Mouse (Mus musculus): Measurements from ENCODE around the gene Ltbr. TPM values are rescaled to one million over a fixed set of nuclear protein-coding genes. Genes with fewer than 3 reads are reported as not detected.

Ltbr gene
- total and polyA plus RNA-seq, 3 experiments = not detected

- peaks cover 26% of the 10 kb centered on the region for H3K27me3 ChIP-seq (replicated peaks)
- H3K4me2 ChIP-seq (ENCODE audit: insufficient read depth, low read depth, poor library complexity, severe bottlenecking) = peak overlapping the region; percentile 81
- TF ChIP-seq ETS1 (conservative IDR thresholded peaks at IDR 0.05; ENCODE audit: low read depth, low read length) (peak; percentile 37; the same call in 1 of the 2 replicates), MAFK (IDR thresholded peaks at IDR 0.05; ENCODE audit: insufficient replicate concordance, low read length) (no peak)
- DNase-seq (ENCODE audit: extremely low read depth) = peak; percentile 45
- no peaks in the 10 kb centered on the region for H3K79me2 ChIP-seq (replicated peaks; ENCODE audit: control insufficient read depth, extremely low read depth, insufficient read depth, poor library complexity, severe bottlenecking)
- H3K36me3 ChIP-seq (replicated peaks in 1 of 2; ENCODE audit: control insufficient read depth in 1 of 2, insufficient read depth in 1 of 2, low read length in 1 of 2) = no peaks in the 10 kb centered on the region
- in situ Hi-C loops (cut with MboI; ENCODE audit: low pct_ligation_motif_present, low pct_unique_long_range_greater_than_20kb, low sequenced_read_pairs) = loop anchor here (5.0 kb wide), 2 partner anchors 50 to 115 kb away; no protein-coding TSS in a partner anchor
- H3K27ac ChIP-seq (ENCODE audit: insufficient read depth, low read depth) = no peak overlapping the region
- peak overlapping the region in 2 of 3 experiments; percentile 22 to 45 for H3K4me3 ChIP-seq (replicated peaks in 1 of 3; ENCODE audit: low read depth in 2 of 3, low read length in 2 of 3, poor library complexity in 1 of 3)
- peaks cover 2 to 13% of the 10 kb centered on the region in 2 experiments; a peak in 2 of 4 replicates for H3K4me1 ChIP-seq (ENCODE audit: control insufficient read depth in 1 of 2, insufficient read depth in 2 of 2)
- peak overlapping the region; percentile 24; the same call in 1 of the 2 replicates for H3K9ac ChIP-seq (ENCODE audit: insufficient read depth, low read depth)
- dilution Hi-C loops (cut with MboI; ENCODE audit: extremely low pct_ligation_motif_present, extremely low pct_unique_long_range_greater_than_20kb, low sequenced_read_pairs) = no loop called here
- H3K9me3 ChIP-seq (replicated peaks; ENCODE audit: low read length) = no peaks in the 10 kb centered on the region
Observed at GRCm38 (mm10) chr6:125272228-125272785, 41.4 kb downstream of the Ltbr start.

GRCm38 (mm10) chr6:125271455-125272227 is 42.0 kb downstream of the Ltbr start:
- Histone ChIP-seq H3K27me3 (replicated peaks) (peaks cover 19% of the 10 kb centered on the region), H3K9me3 (replicated peaks; ENCODE audit: low read length) (no peaks in the 10 kb centered on the region), H3K4me2 (ENCODE audit: insufficient read depth, low read depth, poor library complexity, severe bottlenecking) (peak overlapping the region; percentile 81), H3K79me2 (replicated peaks; ENCODE audit: control insufficient read depth, extremely low read depth, insufficient read depth, poor library complexity, severe bottlenecking) (no peaks in the 10 kb centered on the region), H3K9ac (ENCODE audit: insufficient read depth, low read depth) (peak overlapping the region; percentile 24; the same call in 1 of the 2 replicates), H3K4me3 (replicated peaks in 1 of 3; ENCODE audit: low read depth in 2 of 3, low read length in 2 of 3, poor library complexity in 1 of 3) (peak overlapping the region; percentile 6 to 45 (median 22)), H3K4me1 (ENCODE audit: control insufficient read depth in 1 of 2, insufficient read depth in 2 of 2) (peaks cover 2 to 13% of the 10 kb centered on the region in 2 experiments; a peak in 2 of 4 replicates), H3K27ac (ENCODE audit: insufficient read depth, low read depth) (no peak overlapping the region), H3K36me3 (replicated peaks in 1 of 2; ENCODE audit: control insufficient read depth in 1 of 2, insufficient read depth in 1 of 2, low read length in 1 of 2) (no peaks in the 10 kb centered on the region)
- DNase-seq (ENCODE audit: extremely low read depth) = peak; percentile 88
- in situ Hi-C loops (cut with MboI; ENCODE audit: low pct_ligation_motif_present, low pct_unique_long_range_greater_than_20kb, low sequenced_read_pairs) (loop anchor here (5.0 kb wide), 2 partner anchors 49 to 114 kb away; no protein-coding TSS in a partner anchor), dilution Hi-C loops (cut with MboI; ENCODE audit: extremely low pct_ligation_motif_present, extremely low pct_unique_long_range_greater_than_20kb, low sequenced_read_pairs) (no loop called here)
- no peak for TF ChIP-seq CHD2 (IDR thresholded peaks at IDR 0.05; ENCODE audit: low read length)
- peak; percentile 90 for TF ChIP-seq BHLHE40 (IDR thresholded peaks at IDR 0.05; ENCODE audit: low read depth, low read length)
- TF ChIP-seq CHD1 (IDR thresholded peaks at IDR 0.05; ENCODE audit: low read depth, low read length) = no peak
- TF ChIP-seq POLR2AphosphoS2 (IDR thresholded peaks at IDR 0.05; ENCODE audit: low read depth, low read length) = no peak
- no peak for TF ChIP-seq MEF2A (IDR thresholded peaks at IDR 0.05; ENCODE audit: borderline replicate concordance, low read depth, low read length)
- no peak for TF ChIP-seq PAX5 (IDR thresholded peaks at IDR 0.05; ENCODE audit: low read length)
- TF ChIP-seq CTCF (conservative IDR thresholded peaks at IDR 0.05 in 1 of 2, IDR thresholded peaks at IDR 0.05 in 1 of 2; ENCODE audit: low read depth in 2 of 2, low read length in 2 of 2) = peak; percentile 31 to 94; a peak in 3 of 4 replicates
- TF ChIP-seq E2F4 (IDR thresholded peaks at IDR 0.05; ENCODE audit: insufficient replicate concordance, low read depth, low read length) = no peak
- TF ChIP-seq POLR2A (IDR thresholded peaks at IDR 0.05; ENCODE audit: low read depth, low read length) = peak; percentile 37; the same call in 1 of the 2 replicates
- TF ChIP-seq JUN (IDR thresholded peaks at IDR 0.05; ENCODE audit: insufficient read depth, low read depth, low read length) = no peak
- TF ChIP-seq NRF1 (IDR thresholded peaks at IDR 0.05; ENCODE audit: low read depth, low read length) = no peak
- TF ChIP-seq USF1 (IDR thresholded peaks at IDR 0.05; ENCODE audit: low read depth, low read length) = peak; percentile 53; the same call in 1 of the 2 replicates
- peak; percentile 77; the same call in 1 of the 2 replicates for TF ChIP-seq SIN3A (IDR thresholded peaks at IDR 0.05; ENCODE audit: low read length)
- TF ChIP-seq MAX (IDR thresholded peaks at IDR 0.05; ENCODE audit: low read length) = peak; percentile 95
- TF ChIP-seq ELF1 (IDR thresholded peaks at IDR 0.05; ENCODE audit: low read depth, low read length) = peak; percentile 36; the same call in 1 of the 2 replicates
- no peak for TF ChIP-seq UBTF (IDR thresholded peaks at IDR 0.05; ENCODE audit: low read depth, low read length)
- TF ChIP-seq ZNF384 (IDR thresholded peaks at IDR 0.05; ENCODE audit: low read depth, low read length) = no peak
- no peak for TF ChIP-seq MAFK (IDR thresholded peaks at IDR 0.05; ENCODE audit: insufficient replicate concordance, low read length)
- TF ChIP-seq HCFC1 (IDR thresholded peaks at IDR 0.05; ENCODE audit: low read depth, low read length) = no peak; the same call in 1 of the 2 replicates
- no peak for TF ChIP-seq MAZ (IDR thresholded peaks at IDR 0.05; ENCODE audit: low read depth, low read length)
- 0 out of 2 replicates have a peak, but pooled peaks have one; percentile 36 for TF ChIP-seq ETS1 (conservative IDR thresholded peaks at IDR 0.05; ENCODE audit: low read depth, low read length)
- TF ChIP-seq KAT2A (IDR thresholded peaks at IDR 0.05; ENCODE audit: insufficient replicate concordance, low read length) = no peak
- peak; percentile 84 for TF ChIP-seq SMC3 (IDR thresholded peaks at IDR 0.05; ENCODE audit: low read depth, low read length)
- no peak for TF ChIP-seq EP300 (IDR thresholded peaks at IDR 0.05; ENCODE audit: low read length)
- TF ChIP-seq GABPA (IDR thresholded peaks at IDR 0.05; ENCODE audit: insufficient replicate concordance, low read depth, low read length) = no peak
- TF ChIP-seq MXI1 (IDR thresholded peaks at IDR 0.05; ENCODE audit: low read depth, low read length) = peak; percentile 90
- no peak for TF ChIP-seq RCOR1 (conservative IDR thresholded peaks at IDR 0.05; ENCODE audit: low read depth, low read length)
- TF ChIP-seq JUND (conservative IDR thresholded peaks at IDR 0.05; ENCODE audit: low read depth, low read length) = peak; percentile 31; the same call in 1 of the 2 replicates
- peak; percentile 44 for TF ChIP-seq USF2 (conservative IDR thresholded peaks at IDR 0.05; ENCODE audit: low read depth, low read length)

Data from CH12.LX (cell line).